Mouse (Mus musculus): ENCODE results near the gene Trf. TPM values are rescaled to one million over a fixed set of nuclear protein-coding genes. Genes with fewer than 3 reads are reported as not detected.
"Not testable (repeated sequence)": the region's sequence is repeated elsewhere in the genome, so short reads cannot be mapped to it uniquely, and the experiment has no call there.

The Trf gene
- polyA plus RNA-seq, 1 experiment: 50.9 TPM

DNA sequence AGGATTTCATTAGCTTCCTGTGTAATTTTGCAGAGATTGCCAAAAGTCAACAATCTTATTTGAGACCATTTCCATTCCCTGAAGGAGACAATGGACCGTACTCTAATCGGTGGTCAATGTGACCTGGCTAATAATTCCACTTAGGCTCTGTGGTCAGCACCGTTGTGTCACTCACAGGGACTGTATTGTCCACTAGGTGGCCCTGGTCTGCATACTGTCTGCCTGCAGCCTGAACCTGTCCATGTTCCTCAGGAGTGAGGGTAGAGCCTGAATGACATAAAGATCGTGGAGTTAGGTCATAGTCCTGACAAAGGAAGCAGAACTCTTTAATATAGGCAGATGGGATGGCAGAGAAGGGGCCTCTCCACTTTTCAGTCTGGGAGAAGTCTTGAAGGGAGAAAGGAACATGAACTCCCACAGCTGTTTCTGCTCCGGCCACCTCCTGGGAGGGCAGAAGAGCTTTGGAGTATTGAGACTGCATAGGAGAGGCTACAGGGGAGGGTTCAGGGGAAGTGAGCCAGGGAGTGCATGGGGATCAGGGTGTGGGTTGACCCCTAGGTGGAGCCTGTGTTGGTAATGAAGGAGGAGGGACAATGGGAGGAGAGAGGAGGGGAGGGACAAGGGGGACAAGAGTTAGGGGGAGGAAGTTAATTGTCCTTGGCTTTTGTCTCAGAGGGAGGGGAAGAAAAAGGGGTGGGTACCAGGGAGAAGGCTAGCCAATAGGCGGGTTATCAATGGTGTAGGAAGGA is 55.3 kb downstream of the Trf start:
- WGBS: 45% methylated on average over 6 of the region's 6 CpGs
- no peak for DNase-seq (ENCODE audit: low read depth, low spot score)

DNA sequence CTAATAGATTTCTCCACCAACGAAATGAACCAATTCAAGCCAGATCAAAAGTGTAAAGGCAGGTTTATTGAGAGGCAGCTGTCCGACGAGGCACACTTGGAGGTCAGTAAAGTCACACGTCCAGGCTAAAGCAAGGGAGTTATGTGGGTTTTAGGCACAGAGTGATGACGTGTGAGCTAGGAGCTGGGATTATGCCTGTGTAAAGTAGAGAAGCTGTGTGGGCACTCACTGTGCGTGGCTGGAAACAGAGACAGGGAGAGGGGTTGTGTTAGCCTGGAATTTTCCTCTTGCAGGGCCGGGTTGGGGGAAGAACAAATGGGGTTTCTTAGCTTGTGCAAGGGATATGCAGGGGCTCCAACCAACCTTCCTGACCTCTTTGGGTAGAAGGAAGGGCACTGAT is 61.5 kb downstream of the Trf start:
- no peak for DNase-seq (ENCODE audit: low read depth, low spot score)

GRCm38 (mm10) chr9:103168046-103168445 is 62.2 kb downstream of the Trf start:
- no peak for DNase-seq (ENCODE audit: low read depth, low spot score)
- WGBS: 55% methylated on average over 6 of the region's 6 CpGs

More for the DNA sequence above, 61.5 kb downstream of the Trf start:
- WGBS: 68% methylated on average over 7 of the region's 7 CpGs

DNA sequence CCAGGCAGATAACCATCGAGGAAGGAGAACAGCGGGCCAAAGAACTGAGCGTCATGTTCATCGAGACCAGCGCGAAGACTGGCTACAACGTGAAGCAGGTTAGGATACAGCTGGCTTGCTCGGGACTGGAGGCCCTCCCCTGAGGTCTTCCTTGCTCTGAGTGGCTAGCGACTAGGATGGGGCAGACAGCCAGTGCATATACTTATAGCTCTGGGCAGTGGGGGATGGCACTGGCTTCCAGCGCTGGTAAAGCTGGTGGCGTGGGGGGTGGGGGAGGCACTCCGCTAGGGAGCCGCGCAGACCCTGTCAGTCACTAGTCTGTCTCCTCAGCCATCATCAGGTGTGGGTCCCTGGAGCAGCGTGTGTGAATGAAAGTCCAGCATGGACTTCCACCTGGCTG is 66.4 kb downstream of the Trf start:
- 78% methylated on average over 15 of the region's 15 CpGs for WGBS
- DNase-seq (ENCODE audit: low read depth, low spot score): no peak

DNA sequence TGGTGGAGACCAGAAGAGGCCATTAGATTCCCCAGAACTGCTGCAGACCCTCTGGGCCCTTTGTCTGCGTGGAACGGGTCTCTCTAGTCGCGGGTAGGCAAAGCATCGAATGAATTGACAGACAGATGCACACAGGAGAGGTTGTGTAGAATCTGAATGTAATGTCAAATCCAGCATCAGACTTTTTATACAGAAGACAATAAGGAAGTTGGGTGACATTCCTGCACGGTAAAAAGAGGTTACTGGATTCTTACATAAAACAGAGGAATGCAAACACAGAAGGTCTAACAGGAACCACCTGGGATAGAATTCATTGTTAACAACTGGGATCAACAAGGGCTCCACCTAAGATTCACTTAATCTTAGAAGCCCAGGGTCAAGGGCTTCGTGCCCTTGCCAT is 75.1 kb downstream of the Trf start:
- 47% methylated on average over 7 of the region's 7 CpGs for WGBS
- not testable (repeated sequence) for DNase-seq (ENCODE audit: low read depth, low spot score)

DNA sequence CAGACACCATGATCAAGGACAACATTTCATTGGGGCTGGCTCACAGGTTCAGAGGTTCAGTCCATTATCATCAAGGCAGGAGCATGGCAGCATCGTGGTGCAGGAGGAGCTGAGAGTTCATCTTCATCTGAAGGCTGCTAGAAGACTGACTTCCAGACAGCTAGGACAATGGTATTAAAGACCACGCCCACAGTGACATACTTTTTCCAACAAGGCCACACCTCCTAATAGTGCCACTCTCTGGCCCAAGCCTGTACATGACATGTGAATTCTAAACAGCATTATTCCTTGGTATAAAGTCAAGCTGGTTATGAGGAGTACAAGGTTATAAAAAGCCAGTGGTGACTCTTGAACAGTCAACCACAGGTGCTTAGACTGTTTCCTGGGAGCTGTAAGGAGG is 75.7 kb downstream of the Trf start:
- no peak for DNase-seq (ENCODE audit: low read depth, low spot score)
- WGBS: 62% methylated on average over 2 of the region's 2 CpGs

Other genes with a start within 250 kb of the Trf start
- 22.1 and 47.9 TPM in 2 replicates for gene Slco2a1, start 241.7 kb downstream of the Trf start, polyA plus RNA-seq (2012; rRNA removed)
- 1.3 and 2.1 TPM in 2 replicates for gene Rab6b, start 118.7 kb downstream of the Trf start, polyA plus RNA-seq (2012; rRNA removed)
- 45.9 and 47.9 TPM in 2 replicates for gene Srprb, start 28.3 kb downstream of the Trf start, polyA plus RNA-seq (2012; rRNA removed)
- gene Gm20425, start 137 bp downstream of the Trf start, polyA plus RNA-seq (2012; rRNA removed): 0.16 TPM in 1 of 2 replicates, not detected in the other
- gene 1300017J02Rik, start 74.6 kb upstream of the Trf start, polyA plus RNA-seq (2012; rRNA removed): 0.08 TPM in 1 of 2 replicates, not detected in the other
- gene Topbp1, start 74.8 kb upstream of the Trf start, polyA plus RNA-seq (2012; rRNA removed): 11.8 and 17.5 TPM in 2 replicates
- gene Cdv3, start 135.4 kb upstream of the Trf start, polyA plus RNA-seq (2012; rRNA removed): 28.7 and 33.4 TPM in 2 replicates
- gene Bfsp2, start 250.0 kb upstream of the Trf start, polyA plus RNA-seq (2012; rRNA removed): 1.3 and 1.8 TPM in 2 replicates

Data from large intestine, adult 2 months (tissue).